Mouse (Mus musculus) bone marrow macrophage, adult 2 months (primary cell): ENCODE results near the gene D10Jhu81e. TPM values are rescaled to one million over a fixed set of nuclear protein-coding genes. Genes with fewer than 3 reads are reported as not detected.
A peak's percentile ranks its signal among the peaks of the same experiment; 100 is the strongest.

Source experiments
- H3K27ac ChIP-seq: 2 replicates; pipeline ENCODE4 v1.5.1; 2012; ENCODE audit warnings: low read depth, low read length; ENCODE audit not compliant: insufficient read depth
- H3K4me1 ChIP-seq: 2 replicates; pipeline ENCODE4 v1.6.1; 2012; ENCODE audit warnings: low read length; ENCODE audit not compliant: control insufficient read depth, insufficient read depth
- H3K4me3 ChIP-seq: 2 replicates; pipeline ENCODE4 v1.5.1; 2012; ENCODE audit warnings: mild to moderate bottlenecking, low read length, moderate library complexity; ENCODE audit not compliant: insufficient read depth
- CTCF ChIP-seq: IDR thresholded peaks from 2 replicates; pipeline ENCODE4 v1.5.1; 2012; ENCODE audit warnings: low read depth, mild to moderate bottlenecking, low read length, moderate library complexity
- POLR2A ChIP-seq: IDR thresholded peaks from 2 replicates; pipeline ENCODE4 v1.6.1; 2012; ENCODE audit warnings: mild to moderate bottlenecking, low read depth, low read length, borderline replicate concordance
- polyA plus RNA-seq: library from polyadenylated mRNA; stranded (reverse); fragments of >200 nt; gene quantifications from 2 replicates; pipeline ENCODE4 v1.2.4, GENCODE M21; 2012; ENCODE audit not compliant: missing spikeins, insufficient read depth, insufficient read length

D10Jhu81e gene
- polyA plus RNA-seq, 1 experiment = 31.2 TPM

DNA sequence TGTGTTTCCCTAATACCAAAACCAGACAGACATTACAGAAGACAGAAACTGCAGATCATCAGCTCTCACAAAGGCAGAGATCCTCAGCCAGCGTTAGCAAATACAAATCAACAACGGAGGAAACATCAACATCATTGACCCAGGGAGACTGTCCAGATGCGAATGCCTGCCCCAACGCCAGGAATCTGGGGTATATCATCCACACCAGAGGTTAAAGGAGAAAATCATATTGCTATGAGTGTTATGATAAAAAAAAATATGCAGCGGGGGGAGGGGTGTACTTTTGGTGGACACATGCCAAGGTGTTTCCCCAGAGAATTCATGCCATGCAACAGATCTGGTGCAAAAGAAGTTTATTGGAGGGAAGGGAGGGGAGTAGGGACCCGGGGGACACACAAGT lies 12.7 kb downstream of the D10Jhu81e start:
- TF ChIP-seq CTCF (no peak), POLR2A (no peak)
- Histone ChIP-seq H3K4me1 (peaks cover 31% of the 10 kb centered on the region), H3K27ac (no peak overlapping the region), H3K4me3 (no peak overlapping the region)

GRCm38 (mm10) chr10:78148834-78149766 lies 20.5 kb downstream of the D10Jhu81e start:
- Histone ChIP-seq H3K4me1 (peaks cover 42% of the 10 kb centered on the region), H3K27ac (peak overlapping the region; percentile 88), H3K4me3 (peak overlapping the region; percentile 12; the same call in 1 of the 2 replicates)
- TF ChIP-seq POLR2A (no peak), CTCF (no peak)

DNA sequence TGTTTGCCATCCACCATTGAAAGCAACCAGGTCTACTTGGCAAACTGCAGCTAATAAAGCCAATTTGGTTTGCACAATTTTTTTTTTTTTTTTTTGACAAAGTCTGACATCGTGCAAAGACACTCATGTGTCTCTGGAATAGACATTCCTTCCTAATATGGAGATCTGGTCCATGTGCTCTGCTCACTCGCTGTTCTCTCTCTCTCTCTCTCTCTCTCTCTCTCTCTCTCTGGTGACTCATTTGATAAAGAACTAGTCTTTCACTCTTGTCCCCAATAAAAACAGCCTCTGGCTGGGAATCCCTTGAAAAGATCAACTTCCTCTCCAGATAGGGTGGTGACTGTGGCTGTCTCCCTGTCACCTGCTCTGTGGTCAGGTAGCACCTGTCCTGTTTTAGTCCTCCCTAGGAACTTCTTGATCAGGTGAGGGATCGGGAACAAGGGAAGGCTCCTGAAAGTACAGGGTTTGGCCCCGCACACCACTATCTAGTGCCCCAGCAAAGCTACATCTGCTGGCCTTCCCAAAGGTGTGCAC lies 21.6 kb downstream of the D10Jhu81e start:
- peak overlapping the region; percentile 88 for H3K27ac ChIP-seq
- TF ChIP-seq CTCF (no peak), POLR2A (no peak)
- H3K4me1 ChIP-seq = peaks cover 50% of the 10 kb centered on the region
- H3K4me3 ChIP-seq = no peak overlapping the region

GRCm38 (mm10) chr10:78143727-78144505 lies 25.7 kb downstream of the D10Jhu81e start:
- TF ChIP-seq CTCF (no peak), POLR2A (no peak)
- H3K4me3 ChIP-seq = no peak overlapping the region
- H3K27ac ChIP-seq = peak overlapping the region; percentile 25; the same call in 1 of the 2 replicates

GRCm38 (mm10) chr10:78140843-78141242 lies 28.7 kb downstream of the D10Jhu81e start:
- no peak overlapping the region for H3K27ac ChIP-seq
- TF ChIP-seq CTCF (no peak), POLR2A (no peak)
- H3K4me3 ChIP-seq = no peak overlapping the region
- peaks cover 54% of the 10 kb centered on the region for H3K4me1 ChIP-seq

More at GRCm38 (mm10) chr10:78143727-78144505, 25.7 kb downstream of the D10Jhu81e start:
- H3K4me1 ChIP-seq = peaks cover 41% of the 10 kb centered on the region

- Histone ChIP-seq H3K27ac (no peak overlapping the region), H3K4me3 (no peak overlapping the region), H3K4me1 (peaks cover 56% of the 10 kb centered on the region)
- TF ChIP-seq CTCF = no peak
- TF ChIP-seq POLR2A = no peak
These were observed 29.4 kb downstream of the D10Jhu81e start for GRCm38 (mm10) chr10:78140251-78140600.

DNA sequence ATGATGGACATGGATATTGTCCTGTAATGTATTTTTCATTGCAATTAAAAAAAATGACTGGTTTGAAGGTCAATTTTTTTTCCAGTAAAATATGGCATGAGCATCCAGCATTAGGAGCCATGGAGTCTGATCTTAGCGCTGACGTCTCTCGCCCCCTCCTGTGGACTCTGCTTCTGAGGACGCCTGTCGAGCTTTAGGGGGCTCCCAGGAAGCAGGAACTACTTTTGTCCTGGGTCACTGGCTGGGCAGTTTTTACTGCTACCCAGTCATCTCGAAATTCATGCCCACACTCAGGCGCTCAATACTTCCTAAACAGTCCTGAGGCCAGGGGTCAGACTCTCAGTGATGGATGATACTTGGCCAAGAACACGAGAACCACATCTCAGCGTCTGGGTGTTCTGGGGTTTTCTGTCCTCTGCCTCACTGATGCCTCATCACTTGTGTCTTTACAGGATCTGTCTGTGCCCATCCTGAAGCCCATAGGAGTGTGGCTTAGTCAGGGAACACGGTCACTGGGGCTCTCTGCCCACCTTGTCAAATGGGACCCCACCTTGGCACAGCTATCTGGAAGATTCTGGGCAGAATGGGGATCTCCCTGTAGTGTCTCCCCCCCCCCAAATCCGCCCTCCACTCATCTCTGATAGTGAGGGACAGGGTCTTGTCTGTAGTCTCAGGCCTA lies 29.9 kb downstream of the D10Jhu81e start:
- Histone ChIP-seq H3K4me1 (peaks cover 56% of the 10 kb centered on the region), H3K27ac (no peak overlapping the region), H3K4me3 (no peak overlapping the region)
- no peak for TF ChIP-seq POLR2A
- no peak for TF ChIP-seq CTCF

DNA sequence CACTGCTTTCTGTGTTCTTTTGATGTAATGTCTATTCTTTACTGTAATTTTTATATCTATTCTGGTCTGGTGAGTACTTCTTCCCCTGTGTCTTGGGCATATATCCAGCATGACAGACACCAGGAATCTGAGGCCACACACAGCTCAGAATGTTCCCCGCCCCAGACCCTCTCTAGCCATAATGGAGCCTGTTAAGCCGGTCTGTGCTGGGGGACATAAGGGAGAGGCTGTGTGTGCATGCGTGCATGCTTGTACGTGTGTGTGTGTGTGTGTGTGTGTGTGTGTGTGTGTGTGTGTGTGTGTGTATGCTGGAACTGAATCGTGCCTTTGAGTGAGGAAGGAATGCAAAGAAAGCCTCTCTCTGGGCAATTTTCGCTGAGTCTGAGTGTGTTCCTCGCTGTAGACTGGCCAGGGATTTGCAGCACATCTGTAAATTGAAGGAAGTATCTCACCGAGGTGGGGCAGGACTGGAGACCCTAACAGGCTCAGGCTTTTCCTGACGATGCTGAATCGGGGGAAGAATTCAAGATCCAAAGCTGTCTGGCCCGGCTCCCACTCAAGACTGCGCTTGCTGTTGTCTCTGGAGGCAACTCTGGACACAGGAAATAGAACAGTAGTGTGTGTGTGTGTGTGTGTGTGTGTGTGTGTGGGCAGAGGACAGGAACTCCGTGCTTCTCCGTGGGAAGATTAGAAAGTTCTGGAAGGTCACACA lies 30.6 kb downstream of the D10Jhu81e start:
- TF ChIP-seq CTCF (no peak), POLR2A (no peak)
- H3K4me3 ChIP-seq = no peak overlapping the region
- H3K27ac ChIP-seq = no peak overlapping the region
- peaks cover 56% of the 10 kb centered on the region for H3K4me1 ChIP-seq

GRCm38 (mm10) chr10:78137191-78137590 lies 32.4 kb downstream of the D10Jhu81e start:
- H3K4me3 ChIP-seq = no peak overlapping the region
- H3K27ac ChIP-seq = no peak overlapping the region
- H3K4me1 ChIP-seq = peaks cover 54% of the 10 kb centered on the region
- TF ChIP-seq CTCF (no peak), POLR2A (no peak)
